Mouse (Mus musculus) T-helper 2 cell (primary cell): ENCODE results near the gene Gm10100.
"Not testable (repeated sequence)": the region's sequence is repeated elsewhere in the genome, so short reads cannot be mapped to it uniquely, and the experiment has no call there.

Source experiments
- in situ Hi-C: fragments of 300-600 bp; cut with MboI, MseI; formaldehyde crosslinking; loops from one replicate; pipeline ENCODE4 v1.15.1; 2025; ENCODE audit warnings: high pct_unique_total_duplicates

The Gm10100 gene

GRCm38 (mm10) chr10:77726186-77726585, at the start of gene Gm10100:
Gene Gm10100, plus strand, starts transcription at chr10:77726486.
- in situ Hi-C loops, result no loop called here

GRCm38 (mm10) chr10:77677562-77677961, 48.7 kb upstream of the Gm10100 start:
- in situ Hi-C loops, result no loop called here

- in situ Hi-C loops, result no loop called here
Observed at GRCm38 (mm10) chr10:77682994-77683393, 43.3 kb upstream of the Gm10100 start.

GRCm38 (mm10) chr10:77684181-77684580, 42.1 kb upstream of the Gm10100 start:
- in situ Hi-C loops, result no loop called here

- in situ Hi-C loops, result no loop called here
Observed at GRCm38 (mm10) chr10:77685895-77686664, 40.2 kb upstream of the Gm10100 start, which contains the start of gene Tspear. Gene Tspear, plus strand, starts transcription at chr10:77686569.

GRCm38 (mm10) chr10:77687021-77687420, 39.3 kb upstream of the Gm10100 start:
- in situ Hi-C loops, result no loop called here

- in situ Hi-C loops, result not testable (repeated sequence)
Observed at GRCm38 (mm10) chr10:77690356-77690807, 35.9 kb upstream of the Gm10100 start, which contains the start of gene Gm19402. Gene Gm19402, minus strand, starts transcription at chr10:77690757.

GRCm38 (mm10) chr10:77697133-77697532, 29.2 kb upstream of the Gm10100 start, which contains the start of gene Gm9508:
Gene Gm9508, minus strand, starts transcription at chr10:77697233.
- in situ Hi-C loops, result no loop called here

- in situ Hi-C loops, result no loop called here
Observed at GRCm38 (mm10) chr10:77706326-77706725, 20.0 kb upstream of the Gm10100 start, which contains the start of gene Gm10272. Gene Gm10272, plus strand, starts transcription at chr10:77706626.

GRCm38 (mm10) chr10:77709831-77710230, 16.5 kb upstream of the Gm10100 start:
- in situ Hi-C loops, result no loop called here

- in situ Hi-C loops, result not testable (repeated sequence)
Observed at GRCm38 (mm10) chr10:77711157-77711556, 15.1 kb upstream of the Gm10100 start, which contains the start of gene Gm10024. Gene Gm10024, plus strand, starts transcription at chr10:77711457.

GRCm38 (mm10) chr10:77713734-77714133, 12.6 kb upstream of the Gm10100 start:
- in situ Hi-C loops, result no loop called here

- in situ Hi-C loops, result no loop called here
Observed at GRCm38 (mm10) chr10:77715507-77715906, 10.8 kb upstream of the Gm10100 start, which contains the start of gene Gm10142. Gene Gm10142, plus strand, starts transcription at chr10:77715807.

GRCm38 (mm10) chr10:77720299-77720698, 6.0 kb upstream of the Gm10100 start, which contains the start of gene Krtap12-1:
Gene Krtap12-1, plus strand, starts transcription at chr10:77720599.
- in situ Hi-C loops, result not testable (repeated sequence)

- in situ Hi-C loops, result no loop called here
Observed at GRCm38 (mm10) chr10:77724855-77725254, 1.4 kb upstream of the Gm10100 start.

- in situ Hi-C loops, result no loop called here
Observed at GRCm38 (mm10) chr10:77728280-77728679, 2.0 kb downstream of the Gm10100 start.

GRCm38 (mm10) chr10:77729241-77729640, 3.0 kb downstream of the Gm10100 start:
- in situ Hi-C loops, result no loop called here

GRCm38 (mm10) chr10:77735928-77736327, 9.6 kb downstream of the Gm10100 start:
- in situ Hi-C loops, result no loop called here

- in situ Hi-C loops, result no loop called here
Observed at GRCm38 (mm10) chr10:77738929-77739328, 12.6 kb downstream of the Gm10100 start.

GRCm38 (mm10) chr10:77741924-77742688, 15.8 kb downstream of the Gm10100 start, which contains the start of gene Gm18596:
Gene Gm18596, minus strand, starts transcription at chr10:77742638.
- in situ Hi-C loops, result not testable (repeated sequence)

GRCm38 (mm10) chr10:77750686-77751085, 24.4 kb downstream of the Gm10100 start:
- in situ Hi-C loops, result not testable (repeated sequence)

- in situ Hi-C loops, result not testable (repeated sequence)
Observed at GRCm38 (mm10) chr10:77751254-77751653, 25.0 kb downstream of the Gm10100 start, which contains the start of gene Gm9736. Gene Gm9736, minus strand, starts transcription at chr10:77751354.
